Mouse (Mus musculus) limb, embryonic 12.5 days (tissue): Measurements from ENCODE around the gene Rufy3. TPM values are rescaled to one million over a fixed set of nuclear protein-coding genes. Genes with fewer than 3 reads are reported as not detected.
A peak's percentile ranks its signal among the peaks of the same experiment; 100 is the strongest.
"Not testable (repeated sequence)": the region's sequence is repeated elsewhere in the genome, so short reads cannot be mapped to it uniquely, and the experiment has no call there.

ENCODE experiments used
- ATAC-seq: fragments of 200-750 bp; cut with Nextera tagmentation; 2 replicates; pipeline ENCODE4 v1.8.0; 2017; ENCODE audit warnings: low read depth, moderate TSS enrichment; ENCODE audit not compliant: insufficient number of reproducible peaks, insufficient read depth, low FRiP score, low TSS enrichment
- H3K27ac ChIP-seq: fragments of 300-500 bp; sonication (generic); 2 replicates; pipeline ENCODE4 v1.5.1; 2016; ENCODE audit warnings: mild to moderate bottlenecking, moderate library complexity
- H3K27me3 ChIP-seq: fragments of 300-500 bp; sonication (generic); 2 replicates; pipeline ENCODE4 v1.6.1; 2016; ENCODE audit warnings: mild to moderate bottlenecking, moderate library complexity
- H3K36me3 ChIP-seq: fragments of 300-500 bp; sonication (generic); 2 replicates; pipeline ENCODE4 v1.6.1; 2016; ENCODE audit warnings: mild to moderate bottlenecking, moderate library complexity
- H3K4me1 ChIP-seq: fragments of 300-500 bp; sonication (generic); replicated peaks from 2 replicates; pipeline ENCODE4 v1.6.1; 2016
- H3K4me2 ChIP-seq: fragments of 300-500 bp; sonication (generic); 2 replicates; pipeline ENCODE4 v1.6.1; 2016; ENCODE audit warnings: mild to moderate bottlenecking, moderate library complexity
- H3K4me3 ChIP-seq: fragments of 300-500 bp; sonication (generic); replicated peaks from 2 replicates; pipeline ENCODE4 v1.5.1; 2016; ENCODE audit warnings: mild to moderate bottlenecking
- H3K9ac ChIP-seq: fragments of 300-500 bp; sonication (generic); replicated peaks from 2 replicates; pipeline ENCODE4 v1.6.1; 2016; ENCODE audit warnings: mild to moderate bottlenecking, moderate library complexity
- H3K9me3 ChIP-seq: fragments of 300-500 bp; sonication (generic); 2 replicates; pipeline ENCODE4 v1.6.1; 2016; ENCODE audit warnings: mild to moderate bottlenecking, moderate library complexity
- WGBS: fragments of 180-500 bp; shearing (Covaris S2); methylation state at CpG from one replicate; pipeline ENCODE4 v1.1.7; 2016; 5-methylcytosine and 5-hydroxymethylcytosine counted together
- polyA plus RNA-seq: library from polyadenylated mRNA; unstranded; fragments of >200 nt; fragmentation: Nextera tagmentation; extraction: Ambion mirVana; gene quantifications from 2 replicates; pipeline ENCODE4 v1.2.1, GENCODE M21; 2016

Gene Rufy3
- polyA plus RNA-seq = 13.8 TPM in 2 replicates

DNA sequence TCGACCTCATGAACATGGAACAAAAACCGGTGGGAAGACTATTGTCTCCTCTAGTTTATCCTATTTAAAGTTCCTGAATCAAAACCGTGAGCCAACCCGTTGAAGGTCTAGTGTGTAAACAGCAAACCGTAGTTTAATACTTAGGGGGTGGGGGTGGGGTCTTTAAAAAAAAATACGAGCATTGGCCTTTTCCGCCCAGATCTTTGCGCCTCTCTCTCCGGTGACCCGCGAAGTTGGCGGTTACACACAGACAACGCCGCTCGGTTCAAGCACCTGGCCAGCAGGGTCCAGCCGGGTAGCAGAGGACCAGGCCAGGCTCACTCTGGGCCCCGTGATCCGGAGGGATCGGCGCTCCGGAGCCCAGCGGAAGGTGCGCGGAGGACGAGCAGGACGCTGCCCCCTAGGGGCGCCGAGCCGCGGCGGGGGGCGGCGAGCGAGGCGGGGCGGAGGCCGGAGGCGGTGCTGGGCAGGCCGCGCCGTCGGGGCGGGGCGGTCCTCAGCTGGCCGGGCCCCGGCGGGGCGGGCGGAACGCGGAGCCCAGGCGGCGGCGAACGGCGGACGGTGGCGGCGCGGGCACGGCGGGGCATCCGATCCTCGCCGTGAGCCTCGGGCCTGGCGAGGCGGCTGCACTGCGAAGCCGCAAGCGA, at the start of gene Rufy3:
Rufy3 (plus strand) TSS at position 540 of the 647 bp plus-strand sequence.
- peak within 1 kb of the TSS; percentile 91 for H3K9ac ChIP-seq
- H3K27me3 ChIP-seq = no peaks in the 10 kb centered on the region
- under 1% methylated on average over 69 of the region's 71 CpGs for WGBS
- H3K4me2 ChIP-seq = peak within 1 kb of the TSS; percentile 72
- peak; percentile 79 for ATAC-seq
- H3K27ac ChIP-seq = peak within 1 kb of the TSS; percentile 88
- peak within 1 kb of the TSS; percentile 94 for H3K4me3 ChIP-seq
- H3K36me3 ChIP-seq = no peaks in the 10 kb centered on the region
- H3K4me1 ChIP-seq = peaks cover 5% of the 10 kb centered on the region; the same call in 1 of the 2 replicates
- no peaks in the 10 kb centered on the region for H3K9me3 ChIP-seq

DNA sequence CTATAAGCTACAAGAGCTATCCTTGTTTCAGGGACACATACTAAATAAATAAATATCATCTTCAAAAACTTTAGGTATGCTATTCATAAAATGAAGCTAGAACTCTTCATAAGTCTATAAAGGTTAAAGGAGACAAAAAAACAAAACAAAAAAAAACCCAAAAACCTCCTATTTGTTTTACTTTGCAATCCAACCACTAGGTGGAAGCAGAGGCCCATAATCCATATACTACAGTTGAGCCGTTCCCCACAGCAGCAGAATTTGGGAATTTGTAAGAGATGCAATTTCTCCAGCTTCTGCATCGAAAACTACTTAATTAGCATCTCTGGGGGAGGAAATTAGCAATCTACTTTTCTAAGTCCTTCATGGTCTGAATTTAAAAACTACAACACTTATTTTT, 45.6 kb upstream of the Rufy3 start:
- Histone ChIP-seq H3K4me3 (no peak overlapping the region), H3K4me1 (no peaks in the 10 kb centered on the region), H3K9me3 (no peaks in the 10 kb centered on the region), H3K27me3 (no peaks in the 10 kb centered on the region), H3K36me3 (no peaks in the 10 kb centered on the region), H3K9ac (no peak overlapping the region), H3K4me2 (no peak overlapping the region), H3K27ac (no peak overlapping the region)
- no peak for ATAC-seq
- WGBS = 4% methylated on average over 2 of the region's 2 CpGs

DNA sequence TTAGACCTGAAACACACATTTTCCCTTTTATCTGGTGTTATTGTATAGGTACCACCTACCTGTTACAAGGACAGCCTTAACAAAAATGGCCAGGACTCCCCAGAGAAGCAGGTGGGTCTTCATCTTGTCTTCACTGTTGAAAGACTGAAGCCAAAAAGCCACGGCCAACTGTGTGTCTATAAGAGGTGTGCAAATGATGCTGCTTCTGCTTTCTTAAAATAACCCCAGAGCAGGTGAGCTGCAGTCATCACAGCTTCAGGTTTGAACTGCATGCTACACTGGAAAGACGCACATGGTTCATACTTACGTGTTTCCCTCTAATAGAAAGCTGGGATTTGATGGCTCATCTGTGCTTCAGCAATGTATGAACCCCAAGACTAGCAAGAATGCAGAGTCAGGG, 37.2 kb upstream of the Rufy3 start, which contains the start of gene Jchain:
Jchain (minus strand) TSS at position 235 of the 400 bp plus-strand sequence.
- no peak within 1 kb of the TSS for H3K4me3 ChIP-seq
- no peaks in the 10 kb centered on the region for H3K36me3 ChIP-seq
- H3K27me3 ChIP-seq = no peaks in the 10 kb centered on the region
- ATAC-seq = no peak
- H3K27ac ChIP-seq = no peak within 1 kb of the TSS
- H3K9ac ChIP-seq = no peak within 1 kb of the TSS
- no peak within 1 kb of the TSS for H3K4me2 ChIP-seq
- H3K4me1 ChIP-seq = no peaks in the 10 kb centered on the region
- 82% methylated on average over 3 of the region's 3 CpGs for WGBS
- no peaks in the 10 kb centered on the region for H3K9me3 ChIP-seq

DNA sequence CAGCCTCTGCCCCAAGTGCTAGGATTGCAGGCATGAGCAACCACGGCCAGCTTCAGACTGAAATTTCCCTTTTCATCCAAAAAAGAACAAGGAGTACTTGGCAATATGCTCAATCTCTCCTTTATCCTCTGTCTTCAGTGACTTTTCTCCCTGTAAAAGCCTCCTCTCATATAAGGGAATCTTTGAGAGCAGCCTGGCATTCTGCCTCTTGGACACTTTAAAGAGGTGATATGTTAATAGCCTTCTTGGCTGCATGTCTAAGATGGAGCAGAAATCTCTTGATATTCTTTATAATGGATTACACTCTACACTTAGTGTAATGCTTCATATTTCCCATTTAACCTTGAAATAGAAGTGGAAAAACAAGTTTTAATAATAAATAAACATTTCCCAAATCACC, 33.9 kb upstream of the Rufy3 start:
- Histone ChIP-seq H3K36me3 (no peaks in the 10 kb centered on the region), H3K9me3 (no peaks in the 10 kb centered on the region), H3K27me3 (no peaks in the 10 kb centered on the region), H3K4me1 (no peaks in the 10 kb centered on the region), H3K4me3 (no peak overlapping the region), H3K27ac (no peak overlapping the region), H3K9ac (no peak overlapping the region), H3K4me2 (no peak overlapping the region)
- ATAC-seq = no peak
- 74% methylated on average over 1 of the region's 1 CpGs for WGBS

DNA sequence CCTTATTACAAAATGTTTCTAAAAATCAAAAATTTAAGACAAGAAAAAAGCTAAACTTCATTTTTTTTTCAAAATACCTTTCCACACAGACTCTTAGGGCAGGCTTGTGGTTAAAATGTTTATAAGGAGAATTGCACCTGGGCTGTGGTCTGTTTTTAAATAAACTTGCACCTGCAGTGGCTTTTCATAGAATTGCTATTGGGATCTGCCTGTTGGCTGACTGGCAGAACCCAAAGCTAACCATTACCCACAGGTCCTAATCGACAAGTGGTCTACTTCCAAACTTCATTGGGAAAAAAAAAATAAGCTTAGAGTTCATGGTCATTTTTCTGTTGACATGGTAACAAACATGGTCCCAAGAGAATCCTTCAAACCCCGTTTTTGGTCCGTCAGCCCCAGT, 30.1 kb upstream of the Rufy3 start:
- H3K27me3 ChIP-seq = no peaks in the 10 kb centered on the region
- H3K9me3 ChIP-seq = no peaks in the 10 kb centered on the region
- no peak overlapping the region for H3K4me3 ChIP-seq
- no peak overlapping the region for H3K9ac ChIP-seq
- ATAC-seq = no peak
- no peaks in the 10 kb centered on the region for H3K36me3 ChIP-seq
- no peak overlapping the region for H3K4me2 ChIP-seq
- 80% methylated on average over 3 of the region's 3 CpGs for WGBS
- H3K27ac ChIP-seq = no peak overlapping the region
- no peaks in the 10 kb centered on the region for H3K4me1 ChIP-seq

DNA sequence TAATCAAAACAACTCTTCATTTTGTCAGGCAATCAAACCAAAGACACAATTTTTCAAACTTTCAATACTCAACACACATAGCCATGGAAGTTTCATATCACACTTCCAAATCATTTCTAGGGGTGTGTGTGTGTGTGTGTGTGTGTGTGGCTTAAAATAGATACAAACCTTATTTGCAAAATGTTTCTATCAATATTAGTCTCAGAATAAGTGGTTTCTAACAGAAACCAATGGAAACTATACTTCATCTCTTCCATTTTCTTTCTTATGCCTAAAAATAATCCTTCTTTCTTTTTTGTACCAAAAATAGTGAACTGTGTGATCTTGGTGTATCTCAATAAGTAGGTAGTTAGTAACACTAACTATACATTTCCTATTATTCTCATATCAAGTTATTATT, 24.0 kb upstream of the Rufy3 start:
- no peaks in the 10 kb centered on the region for H3K36me3 ChIP-seq
- H3K9ac ChIP-seq = no peak overlapping the region
- no peak for ATAC-seq
- no peak overlapping the region for H3K27ac ChIP-seq
- no peaks in the 10 kb centered on the region for H3K27me3 ChIP-seq
- no peaks in the 10 kb centered on the region for H3K4me1 ChIP-seq
- no peaks in the 10 kb centered on the region for H3K9me3 ChIP-seq
- H3K4me3 ChIP-seq = no peak overlapping the region
- no peak overlapping the region for H3K4me2 ChIP-seq

DNA sequence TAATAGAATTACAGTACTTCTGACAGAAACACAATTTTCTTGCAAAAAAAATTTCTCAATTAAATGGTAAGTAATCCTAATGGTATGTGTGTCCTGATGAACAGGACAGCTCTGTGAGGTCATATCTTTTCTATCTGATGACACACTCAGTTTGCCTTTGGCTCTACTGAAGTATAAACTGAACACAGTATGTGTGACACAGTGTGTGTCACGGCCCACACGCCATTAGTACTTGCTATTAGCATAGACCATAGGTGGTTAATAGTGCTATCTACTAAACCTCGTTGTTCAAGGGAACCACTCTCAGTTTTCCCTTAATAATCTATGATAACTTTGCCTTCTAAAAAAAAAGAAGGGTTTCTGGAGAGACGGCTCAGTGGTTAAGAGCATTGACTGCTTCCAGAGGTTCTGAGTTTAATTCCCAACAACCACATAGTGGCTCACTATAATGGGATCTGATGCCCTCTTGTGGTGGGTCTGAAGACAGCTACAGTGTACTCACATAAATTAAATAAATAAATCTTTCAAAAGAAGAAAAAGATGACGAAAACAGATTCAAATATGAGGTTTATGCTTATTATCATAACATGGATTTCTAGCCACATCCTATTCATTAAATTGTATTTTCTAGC, 22.1 kb upstream of the Rufy3 start:
- Histone ChIP-seq H3K4me3 (no peak overlapping the region), H3K27ac (no peak overlapping the region), H3K9ac (no peak overlapping the region), H3K4me1 (no peaks in the 10 kb centered on the region), H3K4me2 (no peak overlapping the region), H3K36me3 (no peaks in the 10 kb centered on the region), H3K9me3 (no peaks in the 10 kb centered on the region), H3K27me3 (no peaks in the 10 kb centered on the region)
- WGBS = 64% methylated on average over 5 of the region's 5 CpGs
- ATAC-seq = no peak

DNA sequence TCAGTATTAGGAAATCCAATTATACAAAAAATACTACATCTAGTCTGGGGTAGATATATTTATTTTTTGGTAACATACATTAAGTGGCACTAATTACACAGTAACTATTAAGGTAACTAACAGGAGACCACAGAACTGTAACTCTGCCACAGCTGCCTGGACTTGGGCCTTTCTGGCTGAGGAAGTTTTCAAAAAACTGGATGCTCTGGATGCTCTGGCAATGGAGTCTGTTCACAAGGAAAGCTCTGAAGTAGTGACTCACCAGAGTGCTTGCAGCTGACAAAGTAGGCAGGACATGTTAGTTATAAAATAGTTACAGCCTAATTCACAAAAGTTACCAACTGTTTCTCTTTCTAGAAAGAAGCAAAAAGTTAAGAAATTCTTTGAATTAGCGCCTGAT, 20.4 kb upstream of the Rufy3 start:
- H3K4me2 ChIP-seq, H3K4me1 ChIP-seq, H3K4me3 ChIP-seq, H3K27ac ChIP-seq, H3K9me3 ChIP-seq, H3K36me3 ChIP-seq, H3K27me3 ChIP-seq, ATAC-seq, H3K9ac ChIP-seq: not testable (repeated sequence)
- 94% methylated on average over 1 of the region's 1 CpGs for WGBS

DNA sequence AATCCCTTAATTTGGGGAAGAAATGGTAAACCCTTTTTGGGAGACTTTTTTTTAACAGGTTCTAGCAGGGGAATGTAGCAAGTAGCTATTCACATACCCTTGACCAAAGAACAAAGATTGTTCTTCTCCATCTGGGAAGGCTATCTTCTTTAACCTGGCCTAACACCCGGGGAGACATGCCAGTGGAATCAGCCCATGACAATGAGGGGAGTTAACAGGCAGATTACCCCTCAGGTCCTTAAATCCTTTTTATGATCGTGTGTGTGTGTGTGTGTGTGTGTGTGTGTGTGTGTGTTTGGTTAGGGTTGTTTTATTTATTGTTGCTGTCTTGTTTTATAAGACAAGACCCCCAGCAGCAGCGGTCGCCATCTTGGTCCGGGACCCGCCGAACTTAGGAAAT, 19.3 kb upstream of the Rufy3 start:
- Histone ChIP-seq H3K4me3 (no peak overlapping the region), H3K36me3 (no peaks in the 10 kb centered on the region), H3K4me1 (no peaks in the 10 kb centered on the region), H3K27me3 (no peaks in the 10 kb centered on the region), H3K9me3 (no peaks in the 10 kb centered on the region), H3K9ac (no peak overlapping the region), H3K4me2 (no peak overlapping the region), H3K27ac (no peak overlapping the region)
- ATAC-seq = no peak
- 85% methylated on average over 7 of the region's 7 CpGs for WGBS

DNA sequence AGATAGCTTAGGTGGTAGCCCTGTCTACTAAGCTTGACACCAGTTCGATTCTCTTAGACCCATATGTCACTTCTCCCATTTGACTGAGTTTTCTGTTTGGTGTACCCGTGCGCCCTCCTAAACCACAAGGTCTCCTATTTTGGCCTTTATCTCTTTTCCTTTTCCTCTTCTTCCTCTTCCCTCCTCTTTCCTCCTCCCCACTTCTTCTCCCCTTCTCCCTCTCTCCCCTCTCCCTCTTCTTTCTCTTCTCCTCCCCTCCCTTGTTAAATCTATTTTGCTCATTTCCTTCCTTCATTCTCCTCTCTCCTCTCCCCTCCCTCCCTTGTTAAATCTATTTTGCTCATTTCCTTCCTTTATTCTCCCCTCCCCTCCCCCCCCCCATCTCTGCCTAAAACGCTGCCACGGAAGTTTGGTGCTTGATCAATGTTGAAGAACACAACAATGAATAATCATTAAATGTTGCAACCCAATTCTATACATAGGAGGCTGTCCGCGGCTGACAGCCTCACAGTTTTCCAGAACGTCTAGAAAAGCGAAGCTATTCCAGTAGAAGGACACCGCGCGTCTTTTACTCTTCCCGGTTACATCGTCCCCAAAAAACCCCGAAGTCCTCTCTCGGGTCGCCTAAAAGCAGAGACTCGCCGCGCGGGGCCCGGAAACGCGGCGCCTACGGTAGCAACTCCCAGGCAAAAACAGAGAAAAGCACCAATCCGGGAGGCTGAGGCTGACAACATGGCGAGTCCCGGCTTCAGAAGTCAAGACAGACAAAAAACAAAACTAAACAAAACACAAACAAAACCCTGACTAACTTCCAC, 11.4 kb upstream of the Rufy3 start:
- peak overlapping the region; percentile 84 for H3K4me3 ChIP-seq
- peak; percentile 33 for ATAC-seq
- WGBS = 8% methylated on average over 29 of the region's 29 CpGs

DNA sequence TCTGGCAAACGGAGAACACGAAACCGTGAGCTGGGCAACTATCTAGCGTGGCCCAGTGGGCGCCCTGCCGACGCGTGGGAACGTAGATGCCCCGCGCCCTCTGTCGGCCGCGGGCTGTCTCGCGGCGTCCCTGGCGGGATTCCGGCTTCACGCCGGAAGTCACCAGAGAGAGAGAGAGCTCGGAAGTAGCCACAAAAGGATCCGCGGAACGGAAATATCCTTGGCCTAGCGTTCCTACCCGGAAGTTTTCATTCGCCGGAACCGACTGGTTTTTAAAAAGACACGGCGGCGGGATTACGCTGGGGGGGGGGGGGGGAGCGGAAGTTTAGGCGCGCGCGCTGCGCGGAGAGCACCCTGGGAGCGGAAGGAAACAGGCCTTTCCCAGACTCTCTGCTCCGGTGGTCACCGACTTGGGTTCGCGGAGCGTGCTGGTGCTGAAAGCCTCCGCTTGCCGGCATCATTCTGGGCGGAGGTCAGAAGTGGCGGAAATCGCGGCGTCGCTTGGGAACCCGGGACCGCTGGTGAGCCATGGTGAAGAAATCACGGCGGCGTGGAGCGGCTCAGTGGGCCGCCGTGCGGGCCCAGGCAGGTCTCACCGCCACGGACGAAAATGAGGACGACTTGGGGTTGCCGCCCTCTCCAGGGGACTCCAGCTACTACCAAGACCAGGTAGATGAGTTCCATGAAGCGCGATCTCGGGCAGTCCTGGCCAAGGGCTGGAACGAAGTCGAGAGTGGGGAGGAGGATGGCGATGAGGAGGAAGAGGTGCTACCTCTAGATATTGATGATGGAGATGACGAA, 10.6 kb upstream of the Rufy3 start, which contains the start of gene Utp3:
Utp3 (plus strand) TSS at position 377 of the 801 bp plus-strand sequence.
- H3K4me1 ChIP-seq = peaks cover 10% of the 10 kb centered on the region
- WGBS = under 1% methylated on average over 72 of the region's 76 CpGs
- ATAC-seq = peak; percentile 96

More for the DNA sequence above, 11.4 kb upstream of the Rufy3 start:
- Histone ChIP-seq H3K36me3 (peaks cover 15% of the 10 kb centered on the region), H3K9ac (peak overlapping the region; percentile 72), H3K27ac (peak overlapping the region; percentile 93), H3K9me3 (no peaks in the 10 kb centered on the region), H3K27me3 (no peaks in the 10 kb centered on the region), H3K4me2 (peak overlapping the region; percentile 60), H3K4me1 (peaks cover 10% of the 10 kb centered on the region)

More for the DNA sequence above, 10.6 kb upstream of the Rufy3 start, which contains the start of gene Utp3:
- Histone ChIP-seq H3K9ac (peak within 1 kb of the TSS; percentile 87), H3K4me2 (peak within 1 kb of the TSS; percentile 82), H3K36me3 (peaks cover 15% of the 10 kb centered on the region), H3K9me3 (no peaks in the 10 kb centered on the region), H3K4me3 (peak within 1 kb of the TSS; percentile 84), H3K27ac (peak within 1 kb of the TSS; percentile 93), H3K27me3 (no peaks in the 10 kb centered on the region)
